Mouse (Mus musculus) cerebellum, adult 8-10 months (tissue): ENCODE results near the gene Trpm4.
"Not testable (repeated sequence)": the region's sequence is repeated elsewhere in the genome, so short reads cannot be mapped to it uniquely, and the experiment has no call there.

Source experiments
- DNase-seq: peaks from one replicate; pipeline ENCODE4 v3.0.0; 2022

The Trpm4 gene

GRCm38 (mm10) chr7:45312023-45312422 lies 21.6 kb downstream of the Trpm4 start:
- DNase-seq, result no peak

GRCm38 (mm10) chr7:45309455-45309854 lies 24.1 kb downstream of the Trpm4 start:
- peak; percentile 42 for DNase-seq

- no peak for DNase-seq
Observed at GRCm38 (mm10) chr7:45308551-45309240, 24.9 kb downstream of the Trpm4 start.

- peak; percentile 82 for DNase-seq
Observed at GRCm38 (mm10) chr7:45305275-45305674, 28.3 kb downstream of the Trpm4 start.

GRCm38 (mm10) chr7:45304869-45305268 lies 28.7 kb downstream of the Trpm4 start:
- DNase-seq, result no peak

- no peak for DNase-seq
Observed at GRCm38 (mm10) chr7:45302626-45303025, 31.0 kb downstream of the Trpm4 start.

- DNase-seq, result peak; percentile 66
Observed at GRCm38 (mm10) chr7:45300270-45300669, 33.3 kb downstream of the Trpm4 start.

GRCm38 (mm10) chr7:45299752-45300151 lies 33.8 kb downstream of the Trpm4 start:
- DNase-seq, result no peak

GRCm38 (mm10) chr7:45297563-45297962 lies 36.0 kb downstream of the Trpm4 start:
- no peak for DNase-seq

- no peak for DNase-seq
Observed at GRCm38 (mm10) chr7:45296626-45297025, 37.0 kb downstream of the Trpm4 start.

- no peak for DNase-seq
Observed at GRCm38 (mm10) chr7:45286486-45286885, 47.1 kb downstream of the Trpm4 start.

- DNase-seq, result peak; percentile 75
Observed at GRCm38 (mm10) chr7:45277136-45277760, 56.3 kb downstream of the Trpm4 start, which contains the start of gene Slc6a21. Gene Slc6a21, plus strand, starts transcription at chr7:45277513.

- no peak for DNase-seq
Observed at GRCm38 (mm10) chr7:45273672-45274071, 59.9 kb downstream of the Trpm4 start.

GRCm38 (mm10) chr7:45272786-45273412 lies 60.7 kb downstream of the Trpm4 start:
- DNase-seq, result no peak

GRCm38 (mm10) chr7:45265518-45265917 lies 68.1 kb downstream of the Trpm4 start:
- DNase-seq, result no peak

GRCm38 (mm10) chr7:45264348-45264747 lies 69.2 kb downstream of the Trpm4 start:
- no peak for DNase-seq

GRCm38 (mm10) chr7:45263006-45263607 lies 70.5 kb downstream of the Trpm4 start:
- DNase-seq, result no peak

GRCm38 (mm10) chr7:45262266-45262665 lies 71.3 kb downstream of the Trpm4 start:
- DNase-seq, result no peak

GRCm38 (mm10) chr7:45259281-45259680 lies 74.3 kb downstream of the Trpm4 start:
- no peak for DNase-seq

GRCm38 (mm10) chr7:45257063-45257840 lies 76.3 kb downstream of the Trpm4 start:
- no peak for DNase-seq

- not testable (repeated sequence) for DNase-seq
Observed at GRCm38 (mm10) chr7:45255822-45256221, 77.8 kb downstream of the Trpm4 start.

- no peak for DNase-seq
Observed at GRCm38 (mm10) chr7:45253806-45254205, 79.8 kb downstream of the Trpm4 start.
